Mouse (Mus musculus): ENCODE results near the gene Hint2.

The Hint2 gene

GRCm38 (mm10) chr4:43629106-43629817 is 27.0 kb downstream of the Hint2 start:
- in situ Hi-C loops (cut with MboI; ENCODE audit: low pct_unique_long_range_greater_than_20kb in 1 of 2, low sequenced_read_pairs in 2 of 2, unreplicated experiment in 1 of 2), result no loop called here

- in situ Hi-C loops (cut with MboI; ENCODE audit: low pct_unique_long_range_greater_than_20kb in 1 of 2, low sequenced_read_pairs in 2 of 2, unreplicated experiment in 1 of 2), result no loop called here
Measured at GRCm38 (mm10) chr4:43620146-43620778, 36.0 kb downstream of the Hint2 start.

- in situ Hi-C loops (cut with MboI; ENCODE audit: low pct_unique_long_range_greater_than_20kb in 1 of 2, low sequenced_read_pairs in 2 of 2, unreplicated experiment in 1 of 2), result no loop called here
Measured at GRCm38 (mm10) chr4:43613060-43613730, 43.1 kb downstream of the Hint2 start.

GRCm38 (mm10) chr4:43612534-43612933 is 43.7 kb downstream of the Hint2 start:
- in situ Hi-C loops (cut with MboI; ENCODE audit: low pct_unique_long_range_greater_than_20kb in 1 of 2, low sequenced_read_pairs in 2 of 2, unreplicated experiment in 1 of 2), result no loop called here

- in situ Hi-C loops (cut with MboI; ENCODE audit: low pct_unique_long_range_greater_than_20kb in 1 of 2, low sequenced_read_pairs in 2 of 2, unreplicated experiment in 1 of 2), result no loop called here
Measured at GRCm38 (mm10) chr4:43604751-43605685, 51.2 kb downstream of the Hint2 start.
